Mouse (Mus musculus) kidney, embryonic 16.5 days (tissue): ENCODE measurements at regions not wholly inside any gene's neighbourhood (a gene's known extent, or its start where the extent isn't known, plus 50 kb on each side); places are given as distances from the start of the nearest gene placed in this dataset.
A peak's percentile ranks its signal among the peaks of the same experiment; 100 is the strongest.

Experiments used
- ATAC-seq: fragments of 200-750 bp; cut with Nextera tagmentation; 2 replicates; pipeline ENCODE4 v1.8.0; 2017; ENCODE audit warnings: moderate TSS enrichment; ENCODE audit not compliant: low FRiP score, low TSS enrichment
- H3K27ac ChIP-seq: fragments of 300-500 bp; sonication (generic); 2 replicates; pipeline ENCODE4 v1.5.1; 2014; ENCODE audit warnings: low read length
- H3K27me3 ChIP-seq: fragments of 300-500 bp; sonication (generic); 2 replicates; pipeline ENCODE4 v1.6.1; 2014; ENCODE audit warnings: low read length, control low read depth, mixed read lengths; ENCODE audit not compliant: insufficient read depth
- H3K36me3 ChIP-seq: fragments of 300-500 bp; sonication (generic); 2 replicates; pipeline ENCODE4 v1.6.1; 2014; ENCODE audit warnings: low read length, control low read depth, mixed read lengths; ENCODE audit not compliant: insufficient read depth
- H3K4me1 ChIP-seq: fragments of 300-500 bp; sonication (generic); 2 replicates; pipeline ENCODE4 v1.6.1; 2014; ENCODE audit warnings: low read length, control low read depth, mixed read lengths; ENCODE audit not compliant: insufficient read depth
- H3K4me2 ChIP-seq: fragments of 300-500 bp; sonication (generic); replicated peaks from 2 replicates; pipeline ENCODE4 v1.6.1; 2014; ENCODE audit warnings: low read depth, low read length
- H3K4me3 ChIP-seq: fragments of 300-500 bp; sonication (generic); 2 replicates; pipeline ENCODE4 v1.5.1; 2014; ENCODE audit warnings: mild to moderate bottlenecking, low read length
- H3K9ac ChIP-seq: fragments of 300-500 bp; sonication (generic); replicated peaks from 2 replicates; pipeline ENCODE4 v1.6.1; 2014; ENCODE audit warnings: low read length
- H3K9me3 ChIP-seq: fragments of 300-500 bp; sonication (generic); 2 replicates; pipeline ENCODE4 v1.6.1; 2016; ENCODE audit warnings: low read length, control low read depth
- WGBS: fragments of 180-500 bp; shearing (Covaris S2); extraction: QIAGEN DNeasy Blood & Tissue Kit; methylation state at CpG from one replicate; pipeline ENCODE4 v1.1.7; 2014; 5-methylcytosine and 5-hydroxymethylcytosine counted together

DNA sequence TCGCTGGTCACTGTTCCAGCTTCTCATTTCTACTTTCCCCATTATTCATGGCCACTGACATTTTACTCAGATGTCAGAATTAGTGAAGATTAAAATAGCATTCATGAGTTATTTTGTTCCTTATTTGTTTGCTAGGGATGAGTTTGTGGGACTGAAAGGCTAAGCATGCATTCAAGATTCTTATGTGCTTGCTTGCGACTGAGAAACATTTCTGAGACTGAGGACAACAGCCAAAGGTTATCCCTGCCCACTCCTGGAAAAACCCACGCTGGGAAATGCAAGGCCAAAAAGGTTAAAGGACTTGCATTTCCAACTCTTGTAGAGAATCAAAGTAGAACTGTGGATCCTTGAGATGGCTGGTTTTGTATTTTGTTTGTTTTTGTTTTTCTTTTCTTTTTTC is 192.0 kb upstream of the Gm5148 start:
- Histone ChIP-seq H3K27ac (peak overlapping the region; percentile 41; the same call in 1 of the 2 replicates), H3K4me1 (peaks cover 24% of the 10 kb centered on the region), H3K9me3 (no peaks in the 10 kb centered on the region), H3K36me3 (no peaks in the 10 kb centered on the region), H3K4me2 (no peak overlapping the region), H3K27me3 (no peaks in the 10 kb centered on the region), H3K9ac (no peak overlapping the region), H3K4me3 (no peak overlapping the region)
- ATAC-seq: no peak
- WGBS: 33% methylated on average over 3 of the region's 3 CpGs

GRCm38 (mm10) chr3:37915673-37916072 is 191.4 kb upstream of the Gm5148 start:
- no peaks in the 10 kb centered on the region for H3K36me3 ChIP-seq
- no peak overlapping the region for H3K4me2 ChIP-seq
- 0 out of 2 replicates have a peak overlapping the region, but pooled peaks have one; percentile 43 for H3K27ac ChIP-seq
- H3K9ac ChIP-seq: 0 out of 2 replicates have a peak overlapping the region, but pooled peaks have one; percentile 29
- no peak overlapping the region for H3K4me3 ChIP-seq
- 51% methylated on average over 2 of the region's 2 CpGs for WGBS
- no peak for ATAC-seq
- H3K4me1 ChIP-seq: peaks cover 24% of the 10 kb centered on the region
- no peaks in the 10 kb centered on the region for H3K27me3 ChIP-seq
- H3K9me3 ChIP-seq: no peaks in the 10 kb centered on the region

GRCm38 (mm10) chr3:37914136-37914535 is 189.8 kb upstream of the Gm5148 start:
- H3K36me3 ChIP-seq: no peaks in the 10 kb centered on the region
- H3K9ac ChIP-seq: no peak overlapping the region
- 94% methylated on average over 2 of the region's 2 CpGs for WGBS
- no peak overlapping the region for H3K4me3 ChIP-seq
- H3K27ac ChIP-seq: no peak overlapping the region
- H3K4me2 ChIP-seq: no peak overlapping the region
- ATAC-seq: no peak
- no peaks in the 10 kb centered on the region for H3K27me3 ChIP-seq
- H3K9me3 ChIP-seq: no peaks in the 10 kb centered on the region
- peaks cover 18% of the 10 kb centered on the region for H3K4me1 ChIP-seq

DNA sequence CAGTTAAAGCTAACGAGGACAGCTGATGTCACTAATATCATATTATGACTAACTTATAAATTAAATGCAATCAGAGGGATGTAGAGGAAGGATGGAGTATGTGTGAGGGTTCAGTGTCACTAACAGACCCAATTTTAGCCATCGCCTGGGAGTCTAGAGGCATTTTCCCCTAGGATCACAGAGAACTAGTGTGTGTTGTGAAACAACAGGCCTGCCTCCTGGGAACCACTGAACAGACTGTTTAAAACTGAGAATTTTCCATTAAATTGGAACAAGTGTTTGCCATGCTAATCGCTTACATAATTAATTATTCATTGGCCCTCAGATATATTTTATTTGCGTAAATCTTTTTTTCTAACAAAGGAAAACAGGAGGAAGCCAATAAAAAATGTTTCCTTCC is 185.5 kb upstream of the Gm5148 start:
- no peaks in the 10 kb centered on the region for H3K27me3 ChIP-seq
- H3K36me3 ChIP-seq: no peaks in the 10 kb centered on the region
- WGBS: 96% methylated on average over 4 of the region's 4 CpGs
- H3K9ac ChIP-seq: no peak overlapping the region
- peak overlapping the region; percentile 84; the same call in 1 of the 2 replicates for H3K27ac ChIP-seq
- H3K4me2 ChIP-seq: no peak overlapping the region
- peaks cover 36% of the 10 kb centered on the region for H3K4me1 ChIP-seq
- no peaks in the 10 kb centered on the region for H3K9me3 ChIP-seq
- no peak for ATAC-seq
- H3K4me3 ChIP-seq: no peak overlapping the region

DNA sequence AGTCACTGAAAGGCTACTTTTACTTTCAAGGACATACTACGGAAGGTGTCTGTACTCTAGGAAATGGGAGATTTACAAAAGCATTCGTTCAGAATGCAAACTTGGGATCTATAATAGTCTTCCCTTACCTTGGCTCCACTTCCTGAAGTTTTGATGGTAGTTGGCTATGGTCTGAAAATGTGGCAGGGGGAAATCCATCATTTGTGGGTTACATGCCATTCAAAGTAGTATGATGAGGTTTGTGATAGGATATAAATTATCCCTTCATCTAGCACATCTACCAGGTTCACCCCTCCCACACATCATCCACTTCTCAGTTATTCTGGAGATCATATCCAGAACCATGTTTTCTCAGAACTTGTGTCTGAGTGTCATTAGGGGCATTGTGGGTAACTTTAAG is 184.7 kb upstream of the Gm5148 start:
- no peak overlapping the region for H3K4me3 ChIP-seq
- no peaks in the 10 kb centered on the region for H3K36me3 ChIP-seq
- ATAC-seq: no peak
- no peaks in the 10 kb centered on the region for H3K27me3 ChIP-seq
- H3K9ac ChIP-seq: no peak overlapping the region
- peaks cover 36% of the 10 kb centered on the region for H3K4me1 ChIP-seq
- peak overlapping the region; percentile 84 for H3K27ac ChIP-seq
- H3K9me3 ChIP-seq: no peaks in the 10 kb centered on the region
- H3K4me2 ChIP-seq: no peak overlapping the region
- 55% methylated on average over 2 of the region's 2 CpGs for WGBS

GRCm38 (mm10) chr3:37908456-37908855 is 184.2 kb upstream of the Gm5148 start:
- WGBS: 16% methylated on average over 6 of the region's 6 CpGs
- no peaks in the 10 kb centered on the region for H3K9me3 ChIP-seq
- no peaks in the 10 kb centered on the region for H3K27me3 ChIP-seq
- no peak overlapping the region; the same call in 1 of the 2 replicates for H3K9ac ChIP-seq
- no peak overlapping the region for H3K4me3 ChIP-seq
- H3K4me2 ChIP-seq: no peak overlapping the region
- H3K36me3 ChIP-seq: no peaks in the 10 kb centered on the region
- ATAC-seq: peak; percentile 62
- H3K27ac ChIP-seq: peak overlapping the region; percentile 84
- H3K4me1 ChIP-seq: peaks cover 36% of the 10 kb centered on the region

DNA sequence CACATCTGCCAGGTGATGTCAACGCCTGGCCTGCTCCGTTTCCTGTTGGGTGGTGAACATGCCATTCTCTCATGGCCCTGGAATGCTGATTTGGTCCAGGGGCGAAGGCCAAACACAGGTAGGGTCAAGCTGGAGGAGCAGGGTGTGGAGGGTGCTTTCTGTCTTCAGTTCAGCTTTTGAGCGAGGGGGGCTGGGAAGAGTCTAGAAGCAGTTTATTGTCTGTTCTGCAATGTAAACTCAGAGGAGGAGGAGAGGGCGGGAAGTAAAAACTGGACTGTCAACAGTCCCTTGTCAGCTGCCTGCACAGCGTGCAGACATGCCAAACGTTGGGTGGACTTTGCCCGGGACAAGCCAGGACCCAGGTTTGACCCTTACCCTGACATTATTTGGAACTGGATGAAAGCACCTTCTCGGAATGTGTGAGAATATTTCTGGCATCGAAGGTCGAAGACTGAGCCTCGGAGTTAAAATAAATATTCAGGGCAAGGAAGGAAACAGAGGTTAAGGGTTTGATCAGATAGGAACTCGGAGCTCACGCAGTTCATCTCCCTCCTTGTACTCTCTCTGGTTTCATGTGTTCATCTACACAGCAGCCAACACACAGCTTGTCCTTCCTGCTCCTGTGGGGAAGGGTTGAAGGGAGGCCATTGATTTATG is 183.3 kb upstream of the Gm5148 start:
- 3% methylated on average over 14 of the region's 14 CpGs for WGBS
- ATAC-seq: peak; percentile 87
- Histone ChIP-seq H3K4me1 (peaks cover 36% of the 10 kb centered on the region), H3K9me3 (no peaks in the 10 kb centered on the region), H3K4me2 (peak overlapping the region; percentile 30), H3K27ac (peak overlapping the region; percentile 84), H3K4me3 (no peak overlapping the region), H3K27me3 (no peaks in the 10 kb centered on the region), H3K36me3 (no peaks in the 10 kb centered on the region), H3K9ac (no peak overlapping the region)

GRCm38 (mm10) chr3:37906806-37907251 is 182.5 kb upstream of the Gm5148 start:
- 7% methylated on average over 5 of the region's 5 CpGs for WGBS
- peak; percentile 88 for ATAC-seq
- H3K27ac ChIP-seq: peak overlapping the region; percentile 84
- H3K9me3 ChIP-seq: no peaks in the 10 kb centered on the region
- no peak overlapping the region for H3K4me3 ChIP-seq
- H3K9ac ChIP-seq: no peak overlapping the region
- peak overlapping the region; percentile 30 for H3K4me2 ChIP-seq
- peaks cover 36% of the 10 kb centered on the region for H3K4me1 ChIP-seq
- no peaks in the 10 kb centered on the region for H3K27me3 ChIP-seq
- no peaks in the 10 kb centered on the region for H3K36me3 ChIP-seq

DNA sequence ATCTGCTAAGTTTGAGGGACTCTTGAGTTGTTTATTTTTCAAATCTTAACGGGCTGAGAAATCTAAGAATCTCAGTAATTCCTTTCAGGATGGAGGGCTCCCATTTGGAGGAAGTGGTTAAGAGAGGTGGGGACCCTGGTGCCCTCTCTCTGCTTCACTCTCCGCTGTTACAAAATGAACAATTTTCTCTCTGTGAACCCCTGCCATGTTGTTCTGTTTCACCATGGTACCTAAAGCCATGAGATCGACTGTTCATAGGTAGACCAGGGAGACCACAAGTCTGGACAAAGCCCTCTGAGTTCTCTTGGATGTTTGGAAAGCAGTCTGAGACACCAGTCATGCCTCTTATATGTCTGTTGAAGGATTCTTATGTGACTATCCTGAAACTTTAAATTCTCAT is 179.9 kb upstream of the Gm5148 start:
- no peaks in the 10 kb centered on the region for H3K36me3 ChIP-seq
- peaks cover 36% of the 10 kb centered on the region for H3K4me1 ChIP-seq
- H3K4me3 ChIP-seq: no peak overlapping the region
- H3K9me3 ChIP-seq: no peaks in the 10 kb centered on the region
- no peak overlapping the region for H3K4me2 ChIP-seq
- no peak overlapping the region for H3K9ac ChIP-seq
- no peak overlapping the region for H3K27ac ChIP-seq
- no peaks in the 10 kb centered on the region for H3K27me3 ChIP-seq
- 65% methylated on average over 3 of the region's 3 CpGs for WGBS
- no peak for ATAC-seq

DNA sequence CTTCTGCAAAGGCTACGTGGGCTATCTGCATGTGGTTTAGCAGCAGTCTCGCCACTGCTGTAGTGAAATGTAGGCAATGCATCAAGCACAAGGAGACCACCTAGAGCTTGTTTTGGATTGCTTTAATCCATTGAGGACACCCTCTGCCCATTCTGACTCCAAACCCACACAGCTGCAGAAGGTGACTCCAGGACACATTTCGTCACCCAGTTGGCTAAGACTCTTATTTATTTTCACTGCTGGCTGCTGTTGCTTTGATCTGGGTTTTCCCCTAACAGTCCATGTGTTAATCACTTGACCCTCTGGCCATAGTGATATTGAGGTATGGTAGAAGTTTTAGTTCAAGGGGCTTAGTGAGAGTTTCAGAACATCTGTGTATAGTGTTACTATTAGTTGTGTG is 179.2 kb upstream of the Gm5148 start:
- Histone ChIP-seq H3K9me3 (no peaks in the 10 kb centered on the region), H3K36me3 (no peaks in the 10 kb centered on the region), H3K4me2 (no peak overlapping the region), H3K4me1 (peaks cover 29% of the 10 kb centered on the region), H3K27me3 (no peaks in the 10 kb centered on the region), H3K4me3 (no peak overlapping the region), H3K9ac (no peak overlapping the region), H3K27ac (no peak overlapping the region)
- WGBS: 89% methylated on average over 3 of the region's 3 CpGs
- no peak for ATAC-seq
